Mouse (Mus musculus): Measurements from ENCODE around the gene Rftn1.

- TF ChIP-seq POLR2A (IDR thresholded peaks at IDR 0.05; ENCODE audit: control insufficient read depth, low read depth, low read length), result no peak
- no peak for TF ChIP-seq CTCF (IDR thresholded peaks at IDR 0.05; ENCODE audit: control insufficient read depth, insufficient read depth, insufficient replicate concordance, low read depth, low read length)
Observed at GRCm38 (mm10) chr17:50197572-50197971, 7.1 kb upstream of the Rftn1 start.
